Mouse (Mus musculus) A20 (cell line): ENCODE results near the gene Smpdl3b.
"Not testable (repeated sequence)": the region's sequence is repeated elsewhere in the genome, so short reads cannot be mapped to it uniquely, and the experiment has no call there.

Experiments
- DNase-seq: peaks from one replicate; pipeline ENCODE4 v3.0.0-alpha.2; 2011; ENCODE audit warnings: low read depth, low spot score

Smpdl3b gene

DNA sequence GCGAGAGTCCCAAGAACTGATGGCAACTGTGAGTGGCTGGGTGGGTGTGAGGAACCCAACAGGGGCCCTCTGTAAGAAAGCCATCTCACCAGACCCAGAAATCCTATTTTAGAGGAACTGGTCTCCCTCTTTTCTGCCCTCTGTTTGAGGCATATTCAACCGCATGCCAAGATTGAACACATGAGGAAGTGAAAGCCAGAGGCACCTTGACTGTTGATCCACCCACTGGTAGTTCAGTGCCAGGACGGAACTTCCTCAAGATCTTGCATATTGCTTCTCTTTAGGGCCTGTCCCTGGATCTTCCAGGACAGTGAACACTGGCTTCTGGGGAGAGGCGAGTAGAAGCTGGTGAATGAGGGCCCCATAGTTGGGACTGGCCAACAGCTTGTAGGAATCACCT lies 23.2 kb upstream of the Smpdl3b start:
- DNase-seq = peak; percentile 78

DNA sequence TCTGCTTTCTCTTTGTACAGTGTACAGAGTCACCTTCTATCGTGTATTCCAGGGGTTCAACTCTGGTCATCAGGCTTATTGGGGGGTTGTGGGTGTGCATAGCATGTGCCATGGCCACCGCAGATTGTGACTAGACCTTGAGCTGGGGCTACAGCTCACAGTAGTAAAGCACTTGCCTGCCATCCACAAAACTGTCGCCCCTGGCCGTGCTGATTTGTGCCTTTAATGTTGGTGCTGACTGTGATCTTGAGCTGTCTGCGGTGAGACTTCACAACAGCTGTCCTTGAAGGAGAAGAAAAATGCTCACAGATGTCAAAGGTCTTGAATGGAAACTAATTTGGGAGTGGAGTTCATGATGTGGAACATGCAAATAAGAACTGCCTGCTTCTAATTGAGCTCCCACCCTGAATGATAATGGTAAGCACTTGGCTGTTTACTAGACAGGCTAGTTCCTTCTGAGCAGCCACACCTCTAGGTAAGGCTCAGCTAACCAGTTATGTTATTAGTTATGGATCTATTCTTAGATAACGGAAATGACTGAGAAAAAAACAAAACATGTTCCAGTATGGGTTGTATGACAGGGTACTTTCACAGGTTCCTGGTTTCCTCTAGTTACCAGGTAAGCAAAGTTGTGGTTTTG lies 21.6 kb upstream of the Smpdl3b start:
- peak; percentile 89 for DNase-seq

DNA sequence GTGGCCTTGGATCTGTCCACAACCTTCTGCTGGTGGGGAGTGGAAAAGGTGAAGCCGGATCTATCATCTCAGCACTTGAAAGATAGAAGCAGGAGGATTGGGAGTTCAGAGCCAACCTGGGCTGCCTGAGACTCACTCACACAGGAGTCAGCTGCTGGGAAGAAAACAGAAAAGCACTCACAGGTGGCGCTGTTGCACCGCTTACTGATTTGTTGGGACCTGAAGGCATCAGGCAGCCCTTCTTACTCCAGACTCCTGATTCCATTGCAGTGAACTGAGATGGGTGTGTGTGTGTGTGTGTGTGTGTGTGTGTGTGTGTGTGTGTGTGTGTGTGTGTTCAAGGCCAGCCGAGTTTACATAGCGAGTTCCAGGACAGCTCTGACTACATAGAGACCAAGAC lies 19.7 kb upstream of the Smpdl3b start:
- peak; percentile 76 for DNase-seq

DNA sequence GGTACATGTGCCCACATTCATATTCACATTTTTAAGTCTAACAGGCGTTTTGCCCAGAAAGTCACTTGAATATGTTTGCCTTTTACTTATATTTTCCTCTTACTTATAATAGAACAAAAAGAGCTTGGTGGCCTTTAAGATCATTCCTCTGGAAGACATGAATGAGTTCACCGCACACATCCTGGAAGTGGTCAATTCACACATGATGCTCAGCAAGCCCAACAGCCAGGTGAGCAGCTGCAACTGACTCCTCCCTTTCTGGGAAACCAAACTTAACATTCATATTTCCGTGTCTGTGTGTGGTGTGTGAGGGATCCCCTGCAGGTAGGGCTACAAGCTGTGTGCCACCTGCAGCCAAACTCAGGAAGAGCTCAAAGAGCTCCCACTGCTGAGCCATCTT lies 17.9 kb upstream of the Smpdl3b start:
- DNase-seq = no peak

DNA sequence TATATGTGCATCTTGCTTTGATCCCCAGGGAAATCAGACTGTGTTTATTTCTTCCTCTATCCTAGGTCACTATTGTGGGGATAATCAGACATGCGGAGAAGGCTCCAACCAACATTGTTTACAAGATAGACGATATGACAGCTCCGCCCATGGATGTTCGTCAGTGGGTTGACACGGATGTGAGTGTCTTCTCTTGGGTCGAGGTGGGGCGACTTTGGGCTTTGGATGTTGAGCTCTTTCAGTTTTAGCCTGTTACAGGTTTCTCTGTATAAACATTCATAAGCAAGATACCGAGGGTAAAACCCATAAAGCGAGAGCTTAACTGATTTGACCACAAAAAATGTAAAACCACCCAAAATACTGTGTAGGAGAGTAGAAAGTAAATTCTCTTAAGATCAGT lies 14.7 kb upstream of the Smpdl3b start:
- no peak for DNase-seq

DNA sequence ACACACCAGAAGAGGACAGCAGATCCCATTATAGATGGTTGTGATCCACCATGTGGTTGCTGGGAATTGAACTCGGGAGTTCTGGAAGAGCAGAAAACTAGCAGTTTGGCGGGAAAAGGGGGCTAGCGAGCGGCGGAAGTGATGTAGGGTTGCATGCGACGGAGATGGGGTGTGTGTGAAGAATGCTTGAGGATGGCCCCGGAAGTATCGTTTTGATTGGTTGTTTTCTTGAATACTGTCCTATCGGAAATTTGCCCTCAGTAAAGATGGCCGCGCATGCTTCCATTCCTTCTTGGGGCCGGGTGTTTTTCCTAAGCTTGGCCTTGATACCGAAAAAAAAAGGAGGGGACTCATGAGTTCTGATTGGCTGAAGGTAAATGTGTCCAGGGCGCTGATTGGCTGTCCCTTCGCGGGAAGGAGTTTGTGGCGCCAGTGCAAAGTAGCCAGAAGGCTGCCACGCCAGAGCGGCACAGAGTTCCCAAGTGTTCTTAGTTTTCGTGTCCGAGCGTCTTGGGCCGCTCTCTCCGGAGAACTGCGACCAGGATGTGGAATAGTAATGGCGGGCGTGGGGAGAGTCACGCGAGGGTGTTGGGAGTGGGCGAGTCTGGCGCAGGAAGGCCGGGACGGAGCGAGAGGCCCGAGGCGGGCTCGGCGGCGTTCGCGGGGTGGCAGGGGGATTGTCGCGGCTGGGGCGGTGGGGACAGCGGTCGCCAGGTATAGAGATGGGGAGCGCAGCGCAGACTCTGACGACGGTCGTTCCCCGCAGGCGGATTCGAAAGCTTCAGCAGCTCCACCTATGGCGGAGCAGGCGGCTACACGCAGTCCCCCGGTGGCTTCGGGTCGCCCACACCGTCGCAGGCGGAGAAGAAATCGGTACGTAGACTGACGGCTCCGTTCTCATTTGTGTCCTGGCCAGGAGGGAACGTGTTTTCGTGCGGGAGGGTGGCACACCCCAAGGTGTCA lies 11.1 kb upstream of the Smpdl3b start, which contains the start of gene Rpa2:
TSS of gene Rpa2 (plus strand) at position 419 of the 963 bp plus-strand sequence.
- DNase-seq = peak; percentile 100

DNA sequence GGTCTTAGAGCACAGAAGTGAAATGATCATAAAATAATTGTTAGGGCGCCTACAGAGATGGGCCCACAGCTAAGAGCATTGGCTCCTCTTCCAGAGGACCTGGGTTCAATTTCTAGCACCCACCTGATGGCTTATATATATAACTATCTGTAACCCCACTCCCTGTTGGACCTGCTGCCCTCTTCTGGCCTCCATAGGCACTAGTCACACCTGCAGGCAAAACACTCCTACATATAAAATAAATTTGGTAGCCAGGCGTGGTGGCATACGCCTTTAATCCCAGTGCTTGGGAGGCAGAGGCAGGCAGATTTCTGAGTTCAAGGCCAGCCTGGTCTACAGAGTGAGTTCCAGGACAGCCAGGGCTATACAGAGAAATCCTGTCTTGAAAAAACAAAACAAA lies 6.1 kb upstream of the Smpdl3b start:
- not testable (repeated sequence) for DNase-seq

DNA sequence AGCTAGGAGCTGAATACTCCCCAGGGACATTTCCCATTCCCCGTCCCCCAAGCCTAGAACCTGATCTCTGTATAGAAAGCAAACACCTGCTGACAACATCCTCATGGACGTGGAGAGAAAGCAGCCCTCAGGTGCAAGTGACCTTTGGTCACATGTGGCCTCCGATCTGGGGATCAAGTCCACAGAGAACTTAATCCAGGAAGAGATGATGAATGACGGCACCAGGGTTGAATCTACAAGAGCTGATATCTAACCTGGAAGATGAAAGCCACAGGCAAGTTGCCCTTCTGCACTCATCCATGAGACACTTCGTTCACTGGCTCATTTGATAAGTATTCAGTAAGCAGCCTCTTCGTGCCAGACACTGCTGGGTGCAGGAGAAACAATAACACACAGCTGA lies 5.5 kb upstream of the Smpdl3b start:
- no peak for DNase-seq

DNA sequence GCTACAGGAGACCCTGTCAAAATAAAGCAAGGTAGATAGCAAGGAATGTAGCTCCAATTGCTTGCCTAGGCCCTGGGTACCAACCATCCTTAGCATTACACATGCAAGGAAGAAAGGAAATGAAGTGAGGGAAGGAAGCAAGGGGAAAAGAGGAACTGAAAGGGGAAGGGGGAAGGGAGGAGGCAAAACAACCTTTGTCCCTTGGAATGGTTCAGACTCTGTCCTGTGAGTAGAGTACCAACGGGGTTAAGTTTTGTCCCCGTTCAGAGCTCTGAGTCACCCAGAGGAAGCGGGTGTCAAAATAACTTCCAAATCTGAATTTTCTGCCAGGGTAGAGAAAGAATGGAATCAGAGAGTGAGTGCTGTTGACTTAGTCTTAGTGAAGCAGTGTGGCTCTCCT lies 3.2 kb upstream of the Smpdl3b start:
- peak; percentile 36 for DNase-seq

DNA sequence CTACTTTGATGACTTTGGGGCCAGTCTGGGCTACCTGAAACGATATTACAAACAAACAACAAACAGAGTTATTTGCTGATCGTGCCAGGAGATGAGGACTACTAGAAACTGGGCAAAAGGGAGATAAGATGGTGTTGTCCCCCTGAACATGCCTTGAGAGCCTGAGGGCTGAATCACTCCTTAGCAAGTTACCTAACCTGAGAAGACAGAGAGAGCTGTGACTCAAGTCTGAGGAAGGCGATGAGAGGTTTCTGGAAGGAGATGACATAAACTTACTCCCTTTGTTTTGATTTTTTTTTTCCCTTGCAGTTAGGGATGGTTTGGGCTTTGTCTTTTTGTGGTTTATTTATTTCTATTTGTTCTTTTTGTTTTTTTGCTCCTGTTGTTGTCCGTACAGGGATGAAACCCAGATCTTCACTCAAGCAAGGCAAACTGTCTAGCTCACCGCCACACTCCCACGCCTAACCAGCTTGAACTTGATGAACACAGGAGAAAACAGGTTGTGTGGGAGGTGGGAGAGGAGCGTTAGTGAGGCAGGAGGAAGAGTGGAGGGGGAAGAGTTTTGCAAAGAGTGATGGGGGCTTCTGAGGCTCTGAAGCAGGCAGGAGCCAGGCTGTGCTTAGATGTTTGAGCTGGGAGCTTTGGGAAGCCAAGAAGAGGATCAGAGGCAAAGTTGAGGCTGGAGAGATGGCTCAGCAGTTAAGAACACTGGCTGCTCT lies 740 bp upstream of the Smpdl3b start:
- DNase-seq = no peak

DNA sequence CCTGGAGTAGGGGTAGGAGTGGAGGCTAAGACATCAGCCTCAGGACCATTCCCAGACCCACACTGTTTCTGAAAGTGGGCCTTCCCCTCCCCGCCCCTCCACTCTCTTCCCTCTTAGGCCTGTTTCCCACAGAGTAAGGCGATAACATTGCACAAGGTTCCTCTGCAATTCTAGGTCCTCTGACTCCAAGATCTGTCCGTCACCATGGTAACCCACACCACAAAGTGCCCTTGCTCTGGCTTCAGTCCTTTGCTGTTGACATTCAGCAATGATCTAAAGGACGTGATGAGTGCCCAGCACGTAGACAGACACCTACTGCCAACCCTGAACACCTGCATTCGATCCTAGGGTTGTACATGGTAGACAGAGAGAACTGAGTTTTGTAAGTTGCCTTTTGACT lies 4.1 kb downstream of the Smpdl3b start:
- no peak for DNase-seq

DNA sequence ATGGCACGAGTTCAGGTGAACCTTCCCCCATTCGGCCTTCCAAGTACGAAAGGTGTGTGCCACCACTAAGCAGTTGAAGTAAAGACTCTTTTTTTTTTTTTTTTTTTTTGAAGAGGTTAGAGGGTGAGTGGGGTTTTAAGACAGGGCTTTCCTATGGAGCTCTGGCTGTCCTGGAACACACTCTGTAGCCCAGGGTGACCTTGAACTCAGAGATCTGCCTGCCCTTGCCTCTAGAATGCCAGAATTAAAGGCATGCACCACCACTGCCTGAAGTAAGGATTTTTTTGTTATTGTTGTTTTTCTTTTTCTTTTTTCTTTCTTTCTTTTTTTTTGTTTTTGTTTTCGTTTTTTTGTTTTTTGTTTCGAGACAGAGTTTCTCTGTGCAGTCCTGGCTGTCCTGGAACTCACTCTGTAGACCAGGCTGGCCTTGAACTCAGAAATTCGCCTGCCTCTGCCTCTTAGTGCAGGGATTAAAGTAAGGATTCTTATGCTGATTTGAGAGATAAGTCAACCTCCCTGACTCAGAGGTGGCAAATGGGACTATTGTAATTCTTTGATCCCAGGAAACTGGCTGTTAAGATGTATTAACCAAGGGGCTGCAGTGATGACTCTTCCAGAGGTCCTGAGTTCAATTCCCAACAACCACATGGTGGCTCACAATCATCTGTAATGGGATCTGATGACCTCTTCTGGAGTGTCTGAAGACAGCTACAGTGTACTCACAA lies 7.6 kb downstream of the Smpdl3b start:
- DNase-seq = no peak

DNA sequence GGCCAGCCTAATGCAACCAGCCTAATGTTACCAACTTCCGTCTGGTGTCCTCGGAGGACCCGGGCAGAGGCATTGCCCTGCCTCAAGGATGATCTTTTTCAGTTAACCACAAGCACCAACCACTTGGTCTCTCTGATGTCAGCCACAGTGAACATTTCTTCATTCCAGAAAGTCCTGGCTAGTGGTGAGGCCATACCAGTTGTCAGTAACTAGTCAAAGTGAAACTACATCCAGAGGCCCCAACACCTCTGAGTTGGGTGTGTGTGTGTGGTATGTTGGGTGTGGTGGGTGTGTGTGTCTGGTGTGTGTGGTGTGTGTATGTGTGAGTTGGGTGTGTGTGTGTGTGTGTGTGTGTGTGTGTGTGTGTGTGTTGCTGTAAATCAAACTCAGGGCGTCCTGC lies 8.3 kb downstream of the Smpdl3b start:
- DNase-seq = peak; percentile 27

DNA sequence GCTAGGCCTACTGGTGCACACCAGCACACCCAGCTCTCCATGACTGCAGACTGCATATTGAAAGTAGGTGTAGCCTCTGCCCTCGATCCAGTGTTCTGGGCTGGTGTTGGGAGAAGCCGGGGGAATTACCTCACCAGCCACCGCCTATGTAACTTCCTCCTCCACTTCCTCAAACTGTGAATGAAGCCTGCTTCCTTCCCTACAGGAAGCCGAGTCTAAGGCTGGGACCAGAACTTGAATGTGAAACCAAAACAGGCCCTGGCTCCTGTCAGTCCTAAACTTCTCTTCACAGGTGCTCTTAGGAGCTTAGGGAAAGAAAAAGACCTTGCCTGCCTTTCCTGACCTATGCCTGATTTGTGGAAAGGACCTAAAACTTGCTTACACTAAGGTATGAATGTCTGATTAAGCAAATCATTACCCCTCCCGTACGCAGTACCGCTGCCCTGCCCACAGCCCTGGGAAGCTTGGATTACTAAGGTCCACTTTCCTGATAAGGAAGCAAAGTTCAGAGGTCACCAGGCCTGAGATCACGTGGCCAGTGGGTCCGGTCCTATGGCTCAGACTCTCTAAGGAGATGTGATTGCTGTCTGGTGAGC lies 9.3 kb downstream of the Smpdl3b start:
- DNase-seq = peak; percentile 75

DNA sequence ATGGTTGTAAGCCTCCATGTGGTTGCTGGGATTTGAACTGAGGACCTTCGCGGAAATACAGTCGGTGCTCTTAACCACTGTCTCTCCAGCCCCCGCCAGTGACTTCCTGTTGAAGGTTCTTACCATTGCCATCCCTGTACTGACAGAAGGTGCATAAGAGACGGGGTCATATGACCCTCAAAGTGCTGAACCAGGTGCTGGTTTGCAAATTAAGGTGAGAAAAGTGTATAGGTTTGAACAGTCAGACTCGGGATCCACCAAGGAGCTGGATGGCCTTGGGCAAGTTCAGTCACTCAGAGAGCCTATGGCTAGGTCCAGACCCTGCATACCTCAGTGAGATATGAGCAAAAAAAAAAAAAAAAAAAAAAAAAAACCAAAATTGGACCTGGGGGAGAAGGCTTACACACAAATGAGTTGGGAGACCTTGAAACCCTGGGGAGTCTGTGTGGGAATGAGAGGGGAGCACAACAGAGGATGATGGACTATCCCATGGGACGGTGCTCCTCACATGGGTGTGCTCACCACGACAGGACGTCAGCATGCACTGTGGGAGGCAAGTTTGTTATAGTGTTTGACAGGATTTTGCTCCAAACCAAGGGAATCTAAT lies 10.0 kb downstream of the Smpdl3b start:
- DNase-seq = no peak

DNA sequence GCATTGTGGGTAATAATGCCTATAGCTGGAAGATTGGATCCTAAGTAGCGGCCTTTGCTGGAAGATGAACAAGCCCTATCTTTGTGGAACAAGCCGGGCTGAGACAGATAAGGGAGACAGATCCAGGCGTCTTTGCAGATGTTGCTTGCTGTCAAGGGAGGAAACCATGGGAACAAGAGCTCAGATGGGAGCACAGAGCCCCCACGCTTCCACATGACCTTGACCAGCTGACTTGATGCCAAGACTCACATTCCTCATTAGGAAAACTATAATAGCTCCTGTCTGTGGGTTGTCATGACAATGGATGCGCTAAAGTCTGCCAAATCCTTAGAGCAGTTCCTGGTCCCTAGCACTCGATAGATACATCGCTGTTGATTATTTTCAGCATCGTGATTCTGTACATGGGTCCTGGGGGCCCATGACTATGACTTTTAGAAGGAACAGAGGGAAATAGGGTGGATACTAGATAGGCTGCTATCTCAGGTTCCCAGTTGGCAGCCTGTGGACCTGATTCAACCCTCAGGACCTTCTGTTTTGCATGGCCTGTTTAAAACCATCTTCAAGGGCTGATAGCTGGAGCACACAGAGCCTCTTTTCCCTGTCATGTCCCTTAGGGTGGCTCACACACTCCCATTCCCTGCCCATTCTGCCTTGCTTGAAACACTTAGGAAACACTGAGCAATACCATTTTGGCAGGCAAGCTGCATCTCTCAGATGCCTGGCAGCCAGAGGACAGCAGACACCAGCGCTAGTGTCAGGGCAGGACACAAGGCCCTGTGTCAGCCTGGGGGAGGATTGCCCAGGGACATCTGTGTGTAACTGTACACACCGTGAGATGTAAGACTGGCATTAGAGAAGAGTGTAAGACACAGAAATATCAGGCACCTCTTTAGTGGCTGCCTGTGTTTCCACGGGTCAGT lies 12.8 kb downstream of the Smpdl3b start:
- no peak for DNase-seq

DNA sequence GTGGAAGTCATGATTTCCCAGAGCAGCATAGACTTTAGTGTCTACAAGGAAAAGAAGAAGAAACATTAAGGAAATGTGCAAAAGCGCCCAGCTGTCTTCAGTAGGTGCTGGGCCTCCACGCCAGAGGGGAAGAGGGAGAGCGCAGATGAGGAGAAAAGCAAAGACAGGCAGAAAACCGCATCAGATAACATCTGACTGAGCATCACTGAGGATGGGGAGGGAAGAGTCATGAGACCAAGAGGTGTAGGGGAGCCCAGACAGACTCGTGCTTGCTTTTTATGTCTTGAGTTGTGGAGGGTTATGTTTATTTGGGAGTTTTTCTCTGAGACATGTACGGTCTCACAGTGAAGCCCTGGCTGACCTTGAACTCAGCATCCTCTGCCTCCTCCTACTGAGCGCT lies 15.6 kb downstream of the Smpdl3b start:
- no peak for DNase-seq

DNA sequence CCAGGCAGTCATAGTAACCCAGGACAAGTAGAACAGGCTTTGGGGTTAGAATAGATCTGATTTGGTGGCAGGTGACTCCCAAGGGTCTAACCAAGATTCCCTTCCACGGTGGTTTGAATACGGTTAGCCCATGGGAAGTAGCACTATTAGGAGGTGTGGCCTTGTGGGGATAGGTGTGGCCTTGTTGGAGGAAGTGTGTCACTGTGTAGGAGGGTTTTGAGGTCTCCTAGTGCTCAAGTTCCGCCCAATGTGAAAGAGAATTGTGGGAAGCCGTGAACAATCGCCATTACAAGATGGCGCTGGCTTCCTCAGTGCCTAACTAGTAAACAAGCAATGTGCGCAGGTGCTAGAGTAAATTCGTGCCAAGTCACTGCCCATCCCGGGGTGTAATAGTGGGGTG lies 19.9 kb downstream of the Smpdl3b start:
- DNase-seq = not testable (repeated sequence)

DNA sequence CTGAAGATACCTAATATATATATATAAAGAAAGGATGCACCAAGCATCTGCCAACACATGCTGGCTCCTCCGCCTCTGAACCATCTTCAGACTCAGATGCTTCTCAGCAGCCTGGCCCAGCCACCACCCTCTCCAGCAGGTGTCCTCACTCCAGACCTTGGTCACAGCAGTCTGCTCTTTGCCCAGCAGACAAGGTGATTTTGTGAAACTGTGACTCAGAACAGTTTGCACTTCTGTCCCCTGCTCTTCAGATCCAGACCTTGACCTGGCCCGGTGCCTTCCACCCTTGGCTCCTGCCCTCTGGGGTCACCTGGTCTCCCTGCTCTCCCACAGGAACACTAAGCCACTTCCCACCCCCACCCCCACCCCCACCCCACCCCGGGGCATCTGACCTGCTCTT lies 21.2 kb downstream of the Smpdl3b start:
- peak; percentile 50 for DNase-seq

DNA sequence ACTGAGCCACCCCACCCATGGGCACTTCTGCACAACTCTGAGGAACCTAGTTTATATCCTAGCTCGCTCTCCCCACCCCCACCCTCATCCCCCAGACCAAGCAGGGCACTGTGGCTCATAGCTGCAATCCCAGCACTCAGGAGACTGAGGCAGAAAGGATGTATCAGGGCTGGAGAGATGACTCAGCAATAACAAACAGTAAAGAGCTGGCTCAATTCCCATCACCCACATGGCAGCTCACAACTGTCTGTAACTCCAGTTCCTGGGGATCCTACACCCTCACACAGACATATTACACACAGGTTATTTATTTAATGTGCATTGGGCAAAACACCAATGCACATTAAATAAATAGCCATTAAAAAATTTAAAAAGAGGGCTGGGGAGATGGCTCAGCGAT lies 21.7 kb downstream of the Smpdl3b start:
- no peak for DNase-seq
